Mouse (Mus musculus) adrenal gland (tissue): ENCODE data around the gene Usp36.

Experiments used
- intact Hi-C: fragments of 180-260 bp; cut with DNase I; formaldehyde crosslinking; loops from one replicate; pipeline ENCODE4 v1.15.1; 2025

Gene Usp36

DNA sequence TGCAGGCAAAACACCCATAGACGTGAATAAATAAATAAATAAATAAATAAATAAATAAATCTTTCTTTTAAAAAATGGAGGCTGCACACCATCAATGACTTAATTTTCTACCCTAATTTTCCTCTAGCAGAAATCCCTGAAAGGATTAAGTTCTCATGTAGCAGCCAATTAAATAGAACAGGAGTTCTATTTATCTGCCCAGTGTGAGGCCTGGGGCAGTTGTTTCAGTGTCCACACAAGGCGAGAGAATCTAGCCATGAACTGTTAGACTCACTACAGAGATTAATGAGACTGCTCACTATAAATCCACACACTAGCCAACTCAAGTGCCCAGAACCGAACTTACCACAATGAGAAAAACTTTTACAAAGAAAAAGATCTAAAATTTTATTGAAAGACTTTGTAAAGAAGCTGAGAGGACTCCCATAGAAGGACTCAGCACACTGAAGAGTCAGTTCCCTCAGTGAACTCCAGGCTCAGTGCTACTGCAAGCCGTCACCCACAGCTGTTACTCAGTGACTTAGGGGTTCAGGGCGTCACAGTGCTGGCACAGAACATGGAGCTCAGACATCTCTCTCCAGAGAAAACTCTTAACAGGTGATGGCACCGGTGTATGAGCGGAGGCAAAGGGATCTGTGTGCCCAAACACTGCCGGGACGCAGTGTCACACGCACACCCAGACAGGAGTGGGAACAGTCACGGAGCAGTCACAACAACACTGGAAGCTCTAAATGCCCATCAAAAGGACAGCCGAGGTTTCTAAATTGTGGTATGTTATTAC lies 64.8 kb downstream of the Usp36 start:
- intact Hi-C loops: loop anchor here (10.0 kb wide), 1 partner anchor 50 kb away; no protein-coding TSS in a partner anchor

DNA sequence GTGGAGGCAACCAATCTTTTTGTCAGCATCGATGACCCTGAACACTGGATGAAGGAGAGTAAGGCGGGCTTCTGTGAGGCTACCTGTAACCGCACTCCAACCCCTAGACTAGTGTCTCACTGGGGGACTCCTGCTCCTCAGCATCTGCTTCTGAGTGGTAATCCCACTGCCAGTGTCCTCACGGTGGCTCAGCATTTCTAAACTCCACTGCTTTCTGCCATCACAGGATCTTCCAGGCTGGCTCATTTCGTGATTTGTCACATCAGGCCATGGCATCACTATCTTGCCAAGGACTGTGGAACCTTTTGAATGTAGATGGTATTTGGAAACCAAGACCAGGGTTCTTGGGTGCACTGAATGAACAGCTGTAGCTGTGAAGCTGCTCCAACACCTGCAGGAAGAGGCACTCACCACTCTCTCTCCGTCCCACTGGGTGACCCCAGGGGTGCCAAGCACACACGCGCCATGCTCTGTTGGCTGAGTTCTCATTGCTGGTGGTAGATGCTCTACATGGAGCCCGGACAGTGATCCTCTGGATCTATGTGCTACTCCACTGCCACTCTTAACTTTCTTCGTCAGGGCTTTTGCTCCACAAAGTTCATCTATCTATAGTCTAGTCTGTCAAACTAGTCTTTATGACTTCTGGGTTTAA lies 66.5 kb downstream of the Usp36 start:
- intact Hi-C loops: loop anchor here (10.0 kb wide), 1 partner anchor 49 kb away; no protein-coding TSS in a partner anchor

DNA sequence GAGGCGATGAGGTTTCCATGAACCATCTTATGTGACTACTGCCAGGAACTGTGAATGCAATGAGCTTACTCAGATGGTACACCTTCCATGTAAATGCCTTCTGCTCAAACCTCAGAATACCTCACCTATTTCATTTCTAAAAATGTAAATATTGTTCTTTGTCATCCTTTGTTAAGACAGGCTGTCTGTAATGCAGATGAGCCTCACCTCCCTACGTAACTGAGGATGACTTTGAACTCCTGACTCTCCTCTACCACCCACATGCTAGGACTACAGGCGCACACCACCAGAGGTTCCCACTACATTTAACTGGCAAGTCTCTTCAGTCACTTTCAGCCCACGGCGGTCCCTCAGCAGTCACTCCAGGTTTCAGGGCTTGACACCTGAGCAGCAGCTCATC lies 67.1 kb downstream of the Usp36 start:
- intact Hi-C loops: loop anchor here (10.0 kb wide), 1 partner anchor 48 kb away; no protein-coding TSS in a partner anchor

DNA sequence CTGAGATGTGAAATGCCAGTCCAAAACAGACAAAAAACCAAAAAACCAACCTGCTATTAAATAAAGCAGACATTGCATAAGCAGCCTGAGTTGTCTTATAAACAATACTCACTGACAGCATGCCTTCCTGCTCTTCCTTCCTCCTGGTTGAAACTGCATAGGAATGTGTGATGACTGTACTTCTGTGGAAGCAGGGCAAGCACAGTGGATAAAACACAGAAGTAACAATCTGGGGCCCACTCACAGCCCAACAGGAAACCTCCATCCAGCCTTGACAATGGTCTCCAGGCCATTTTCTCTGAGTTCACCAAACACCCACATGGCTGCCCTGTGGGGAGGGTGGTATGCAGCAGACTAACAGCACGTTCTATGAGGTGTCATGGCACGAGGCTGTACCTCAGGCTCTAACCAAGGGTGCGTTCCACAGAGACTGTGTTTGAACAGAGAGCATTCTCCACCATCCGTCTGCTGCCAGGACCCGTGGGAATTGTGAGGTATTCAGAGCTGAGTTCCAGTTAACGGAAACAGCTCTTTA lies 67.6 kb downstream of the Usp36 start:
- intact Hi-C loops: loop anchor here (10.0 kb wide), 1 partner anchor 48 kb away; no protein-coding TSS in a partner anchor

DNA sequence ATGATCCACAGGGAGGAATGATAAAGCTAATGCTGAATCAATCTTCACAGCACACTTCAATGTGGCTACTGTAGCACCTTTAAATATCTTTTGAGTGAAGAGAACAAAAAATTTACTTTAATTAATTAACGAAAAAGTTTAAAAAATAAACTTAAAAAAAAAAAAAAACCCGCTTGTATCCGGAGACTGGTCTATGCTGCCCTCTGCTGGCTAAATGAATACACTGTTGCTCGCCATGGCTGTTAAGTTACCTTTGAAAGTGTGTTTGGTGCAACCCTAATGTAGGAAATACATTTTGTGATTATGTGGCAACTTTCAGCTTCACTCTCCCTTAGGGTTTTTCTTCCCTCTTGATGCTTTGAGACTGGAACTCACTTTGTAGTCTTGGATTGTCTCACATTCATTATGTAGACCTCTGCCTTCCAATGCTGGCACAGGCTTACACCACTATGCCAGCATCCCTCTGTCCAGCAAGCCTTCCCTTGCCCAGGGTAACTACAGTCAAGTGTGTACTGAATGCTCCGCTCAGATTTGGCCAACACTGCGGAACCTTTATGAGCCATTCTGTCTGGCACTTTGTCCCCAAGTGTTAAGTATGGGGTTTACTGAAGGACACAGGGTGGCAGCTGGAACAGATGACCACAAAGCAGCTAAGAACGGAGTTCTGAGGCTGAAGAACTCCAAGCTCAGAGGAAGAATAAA lies 69.3 kb downstream of the Usp36 start:
- intact Hi-C loops: loop anchor here (1.0 to 10.0 kb wide), 2 partner anchors 46 to 117 kb away; no protein-coding TSS in a partner anchor

DNA sequence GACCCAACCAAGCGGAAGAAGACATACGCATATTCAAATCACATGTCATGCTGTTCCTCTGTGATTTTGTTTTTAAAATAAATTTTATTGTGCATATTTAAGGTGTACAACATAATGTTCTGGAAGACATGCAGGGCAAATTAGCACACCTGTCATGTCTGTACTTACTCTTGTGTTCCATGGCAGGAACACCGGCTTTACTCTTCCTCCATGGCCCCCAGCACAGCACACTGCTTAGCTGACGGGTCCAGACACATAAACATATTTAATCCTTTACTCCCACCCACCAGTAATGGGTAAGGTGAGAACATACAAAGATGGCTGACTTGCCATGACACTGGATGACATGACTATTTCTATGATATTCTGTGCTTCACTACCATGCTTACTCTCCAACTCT lies 71.0 kb downstream of the Usp36 start:
- intact Hi-C loops: loop anchor here (10.0 kb wide), 1 partner anchor 344 kb away; the partner anchor contains the start of gene Tha1

DNA sequence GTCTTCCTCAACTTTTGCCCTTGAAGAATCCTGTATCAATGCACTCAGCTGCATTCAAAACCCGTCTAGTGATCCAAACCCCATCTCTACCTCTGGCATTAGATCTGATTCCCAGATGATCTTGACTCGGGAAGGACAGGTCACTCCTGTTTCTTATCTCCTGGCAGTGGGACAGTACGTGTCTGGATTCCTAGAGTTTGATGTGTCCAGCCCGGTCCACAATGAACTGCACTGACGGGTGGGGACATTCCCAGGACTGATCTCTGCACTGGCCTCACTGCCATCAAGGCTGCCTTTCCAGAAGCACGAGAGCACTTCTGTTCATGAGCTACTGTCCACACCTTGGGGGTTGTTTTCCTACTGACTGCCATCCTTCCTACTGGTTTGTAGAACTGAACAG lies 73.6 kb downstream of the Usp36 start:
- intact Hi-C loops: loop anchor here (10.0 kb wide), 1 partner anchor 342 kb away; the partner anchor contains the start of gene Tha1

DNA sequence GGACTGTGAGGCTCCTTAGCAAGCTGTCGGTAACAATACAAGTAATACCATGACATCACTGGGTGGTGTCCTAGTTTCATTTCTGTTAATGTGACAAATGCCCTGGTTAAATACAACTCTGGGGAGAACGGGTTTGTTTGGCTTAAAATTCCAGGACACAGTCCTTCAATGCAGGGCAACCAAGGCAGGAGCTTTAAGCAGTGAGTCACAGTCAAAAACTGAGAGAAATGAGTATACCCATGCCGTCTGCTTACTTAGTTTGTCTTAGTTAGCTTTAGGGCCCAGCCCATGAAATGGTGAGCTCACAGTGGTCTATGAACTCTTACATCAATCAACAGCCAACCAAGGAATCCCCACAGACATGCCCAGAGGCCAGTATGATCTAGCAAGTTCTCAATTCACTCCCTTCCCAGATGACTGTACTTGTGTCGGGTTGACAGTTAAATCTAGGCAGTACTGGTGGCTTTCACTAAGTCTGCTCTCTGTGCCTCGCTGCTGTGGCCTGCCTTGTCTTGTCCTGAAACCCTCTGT lies 74.1 kb downstream of the Usp36 start:
- intact Hi-C loops: loop anchor here (10.0 kb wide), 1 partner anchor 341 kb away; the partner anchor contains the start of gene Tha1

DNA sequence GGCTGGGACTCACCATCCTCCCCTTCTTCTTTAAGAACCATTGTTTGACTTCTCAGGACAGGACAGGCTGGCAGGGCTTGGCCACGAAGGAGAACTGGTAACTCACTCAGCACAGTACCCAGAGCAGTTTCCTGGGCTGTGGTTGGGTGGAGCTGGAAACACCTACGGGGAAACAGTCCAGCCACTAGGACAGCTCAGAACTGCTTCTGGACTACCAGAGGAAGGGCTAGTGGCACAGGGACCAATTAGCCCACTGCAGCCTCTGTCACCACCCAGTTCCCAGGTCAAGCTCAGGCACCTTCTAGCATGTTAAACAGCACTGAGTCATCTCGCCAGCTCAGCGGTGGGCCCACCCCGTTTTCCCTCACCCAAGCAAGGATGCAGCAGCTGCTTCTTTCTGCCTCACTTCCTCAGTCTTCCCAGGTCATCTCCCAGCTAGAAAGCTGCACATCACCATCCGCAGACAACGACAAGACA lies 77.4 kb downstream of the Usp36 start:
- intact Hi-C loops: loop anchor here (10.0 kb wide), 1 partner anchor 338 kb away; the partner anchor contains the start of gene Tha1

DNA sequence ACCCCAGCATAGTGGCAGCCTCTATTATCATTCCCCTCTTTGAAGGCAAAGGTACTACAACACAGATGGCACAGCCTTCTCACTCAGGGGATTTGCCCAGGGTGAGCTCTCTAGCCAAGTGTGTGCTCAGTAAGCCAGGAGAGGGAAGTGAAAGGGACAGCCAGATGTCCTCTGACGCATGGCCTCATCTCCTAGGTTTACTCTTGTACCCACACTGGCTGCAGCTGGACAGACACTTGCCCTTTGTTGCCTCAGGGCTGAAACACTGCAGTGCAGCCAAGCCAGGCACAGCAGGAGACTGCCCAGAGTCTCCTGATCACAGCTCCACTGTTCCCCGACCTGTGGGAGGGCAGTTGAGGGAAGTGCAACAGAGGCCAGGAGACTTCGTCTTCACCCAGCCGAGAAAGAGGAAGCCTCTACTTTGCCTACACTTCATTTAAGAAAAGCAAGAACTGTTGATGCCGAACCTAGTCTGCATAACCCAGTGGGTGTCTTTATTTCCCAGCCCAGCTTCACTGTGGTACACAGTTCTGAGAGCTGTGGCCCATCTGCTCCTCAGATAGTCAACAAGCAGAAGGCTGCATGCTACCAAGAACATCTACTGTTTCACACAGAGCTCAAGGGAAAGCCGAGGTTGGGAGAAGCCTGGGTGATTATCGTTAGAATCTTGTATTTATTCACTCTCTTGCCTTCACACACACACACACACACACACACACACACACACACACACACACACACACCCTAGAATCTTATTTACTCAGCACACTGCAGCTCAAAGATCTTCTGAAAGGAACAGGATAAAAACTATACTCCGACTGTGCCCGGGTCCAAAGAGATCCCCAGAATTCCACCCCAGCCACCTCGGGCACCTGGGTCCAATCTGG lies 78.1 kb downstream of the Usp36 start:
- intact Hi-C loops: loop anchor here (10.0 kb wide), 1 partner anchor 337 kb away; the partner anchor contains the start of gene Tha1

DNA sequence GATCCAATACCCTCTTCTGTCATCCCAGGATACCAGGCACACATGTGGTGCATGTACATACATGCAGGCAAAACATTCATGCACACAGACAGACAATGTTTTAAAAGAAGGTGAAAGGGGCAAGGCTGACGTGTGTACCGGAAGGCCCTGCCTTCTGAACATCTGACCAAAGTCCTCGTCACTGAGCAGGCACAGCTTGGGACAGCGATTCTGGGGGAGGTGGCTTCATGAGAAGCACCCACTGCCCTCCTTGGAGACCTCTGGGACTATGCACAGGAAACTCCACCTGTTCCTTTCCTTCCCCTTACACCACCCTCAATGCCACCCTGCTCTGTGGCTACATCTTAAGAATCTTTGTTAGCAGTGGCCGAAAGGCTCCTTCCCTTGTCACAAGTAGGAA lies 79.1 kb downstream of the Usp36 start:
- intact Hi-C loops: loop anchor here (10.0 kb wide), 1 partner anchor 336 kb away; the partner anchor contains the start of gene Tha1

DNA sequence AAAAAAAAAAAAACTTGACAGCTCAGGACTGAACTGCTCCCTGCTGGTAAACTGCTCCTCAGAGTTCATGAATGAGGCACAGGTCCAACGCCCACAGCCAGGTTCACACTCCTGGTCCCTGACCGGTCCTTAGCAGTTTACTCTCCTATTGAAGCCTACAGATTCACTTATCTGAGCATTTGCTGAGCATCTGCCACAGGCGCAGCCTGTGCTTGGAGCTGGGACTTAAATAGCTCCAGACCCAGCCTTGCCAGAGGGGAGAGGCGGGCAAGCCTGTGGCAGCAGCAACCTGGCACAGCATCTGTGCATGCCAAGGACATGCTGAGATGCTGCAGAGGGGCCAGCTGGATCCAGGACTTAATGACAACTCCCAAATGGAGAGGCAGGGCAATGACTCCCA lies 79.9 kb downstream of the Usp36 start:
- intact Hi-C loops: loop anchor here (10.0 kb wide), 1 partner anchor 335 kb away; the partner anchor contains the start of gene Tha1
